Mouse (Mus musculus): Measurements from ENCODE around the gene Il15ra.

The Il15ra gene

DNA sequence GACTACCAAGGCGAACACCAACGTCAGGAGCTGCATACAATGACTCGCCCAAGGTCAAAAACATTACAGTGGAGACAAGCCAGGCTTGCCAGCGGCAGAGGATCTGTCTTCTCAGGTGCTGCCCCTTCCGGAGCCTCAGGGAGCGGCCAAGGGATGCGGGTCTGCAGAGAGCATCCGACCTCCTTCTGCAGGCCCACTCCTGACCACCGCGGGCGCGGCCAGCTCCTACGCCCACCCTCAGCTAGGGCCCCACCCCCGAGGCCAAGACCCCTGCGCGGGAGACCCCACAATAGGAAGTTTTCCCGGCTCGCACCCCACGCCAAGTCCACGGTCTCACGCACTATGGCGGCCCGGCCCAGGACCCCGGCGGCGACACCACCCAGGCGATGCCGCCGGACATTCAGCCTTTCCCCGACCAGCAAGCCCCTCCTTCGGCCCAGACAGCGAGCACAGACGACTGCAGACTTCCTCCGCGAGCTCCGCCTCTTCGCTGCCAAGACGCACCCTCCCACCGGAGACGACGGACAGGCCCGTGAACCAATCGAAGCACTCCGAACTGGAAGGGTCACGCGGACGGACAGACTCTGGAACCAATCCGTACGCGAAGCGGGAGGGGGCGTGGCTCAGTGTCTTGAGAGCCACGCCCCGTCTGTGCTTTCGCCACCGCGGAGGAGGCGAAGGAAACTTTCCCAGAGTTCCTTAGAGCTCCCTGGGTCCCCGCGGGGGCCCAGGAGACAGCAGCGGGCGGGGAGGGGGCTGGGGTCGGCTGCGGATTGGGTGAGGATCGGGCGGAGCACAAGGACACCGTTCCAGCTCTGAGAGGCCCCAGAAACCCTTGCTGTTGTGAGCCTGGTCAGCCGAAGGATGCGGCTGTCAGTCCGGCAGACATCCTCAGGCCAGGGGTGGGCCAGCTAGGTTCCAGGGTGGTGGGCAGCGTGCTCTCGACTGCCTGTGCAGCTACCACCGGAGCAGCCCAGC, 72.3 kb downstream of the Il15ra start, which contains the start of the genes Fbh1 and Ankrd16:
TSS of gene Fbh1 (minus strand) at position 492 of the 978 bp plus-strand sequence.
TSS of gene Ankrd16 (plus strand) at position 786 of the 978 bp plus-strand sequence.
- in situ Hi-C loops (cut with MboI, MseI): no loop called here

DNA sequence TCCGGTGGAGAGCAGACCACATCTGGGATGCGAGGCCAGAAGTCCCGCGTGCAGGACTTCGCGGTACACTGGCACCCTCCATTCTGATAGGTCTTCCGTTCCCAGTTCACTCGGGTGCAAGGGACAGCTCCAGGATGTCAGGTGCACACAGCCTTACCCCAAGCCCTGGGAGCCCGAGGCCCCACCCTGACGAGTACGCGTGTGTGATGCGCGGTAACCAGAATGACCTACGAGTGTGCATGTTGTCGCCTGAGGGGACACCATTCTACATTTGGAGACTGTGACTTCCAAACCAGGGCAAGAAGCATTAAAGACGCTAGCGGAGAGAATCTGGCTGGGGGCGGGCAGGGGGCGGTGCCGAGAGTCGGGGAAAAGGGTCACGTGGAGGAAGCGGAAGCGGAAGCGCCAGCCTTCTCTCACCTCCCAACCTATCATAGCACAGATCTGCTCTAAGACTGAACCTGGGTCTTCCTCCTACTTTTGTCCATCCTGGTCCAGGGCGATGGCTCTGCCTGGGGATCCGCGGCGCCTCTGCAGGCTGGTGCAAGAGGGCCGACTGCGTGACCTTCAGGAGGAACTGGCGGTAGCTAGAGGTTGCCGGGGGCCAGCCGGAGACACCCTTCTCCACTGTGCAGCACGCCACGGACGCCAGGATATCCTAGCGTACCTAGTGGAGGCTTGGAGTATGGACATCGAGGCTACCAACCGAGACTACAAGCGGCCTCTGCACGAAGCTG, 73.2 kb downstream of the Il15ra start:
- in situ Hi-C loops (cut with MboI, MseI): no loop called here
